Comparison of ENCODE assay signal across 21 mouse cellular contexts in the genomic region with DNA sequence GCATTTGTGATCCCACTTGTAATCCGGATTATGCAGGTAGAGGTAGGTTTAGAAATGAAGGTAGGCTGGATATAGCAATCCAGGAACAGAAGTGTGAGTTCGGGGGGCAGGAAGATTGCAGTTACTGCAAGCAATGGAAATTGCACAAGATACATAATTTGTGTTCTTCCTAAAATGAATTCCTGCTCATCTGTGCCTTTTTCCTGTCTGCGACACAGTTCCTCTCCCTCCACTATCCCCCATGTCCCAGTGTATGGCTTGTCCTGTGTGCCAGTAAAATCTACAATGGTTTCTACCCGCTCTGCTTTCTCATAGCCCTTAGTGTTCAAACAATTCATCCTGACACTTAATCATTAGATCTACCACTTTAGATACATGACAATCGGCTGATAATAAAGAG. TPM values are rescaled to one million over a fixed set of nuclear protein-coding genes. Genes with fewer than 3 reads are reported as not detected.
"Had no signal": no experiment of that assay in that cellular context is flagged by ENCODE, and none has a peak within 500 bp of the region (broad histone marks: within the 10 kb centered on the region; RNA-seq: fewer than 3 reads in every experiment).

No protein-coding gene starts in this region.

- ATAC-seq: liver, postnatal 0 days; lung, postnatal 0 days; midbrain, embryonic 16.5 days had no signal

- H3K4me3 ChIP-seq: liver, embryonic 15.5 days; lung, embryonic 15.5 days; midbrain, embryonic 10.5 days; midbrain, embryonic 12.5 days; myocyte; neural tube, embryonic 13.5 days; neural tube, embryonic 15.5 days had no signal

- H3K27me3 ChIP-seq: liver, embryonic 15.5 days; lung, embryonic 15.5 days; midbrain, embryonic 12.5 days; neural tube, embryonic 13.5 days; neural tube, embryonic 15.5 days had no signal

- H3K36me3 ChIP-seq: liver, embryonic 15.5 days; lung, embryonic 15.5 days; midbrain, embryonic 10.5 days; midbrain, embryonic 12.5 days; neural tube, embryonic 13.5 days; neural tube, embryonic 15.5 days had no signal

- DNase-seq: liver, postnatal 0 days; lung, adult 2 months; lung, postnatal 14 days; lung, postnatal 36 days; midbrain, embryonic 14.5 days; retina, postnatal 1 day; right cerebral cortex, adult 18-20 months; right cerebral cortex, postnatal 25 days; right cerebral cortex, postnatal 4 days; thymus, adult 18-20 months; thymus, postnatal 14 days; thymus, postnatal 36 days had no signal

RNA-seq across cellular contexts. Expression of gene Stat4, which starts 41.7 kb away (rescaled TPM):
- polyA plus RNA-seq: myocyte had no signal
